Mouse (Mus musculus) cerebellum, adult 2 months (tissue): ENCODE data around the gene Alpl.

Experiments
- CTCF ChIP-seq: fragments of 200-500 bp; IDR thresholded peaks from 2 replicates; pipeline ENCODE4 v1.5.1; 2011; ENCODE audit warnings: low read depth, mild to moderate bottlenecking, control low read depth, low read length, moderate library complexity, borderline replicate concordance; ENCODE audit not compliant: insufficient read depth
- POLR2A ChIP-seq: fragments of 200-500 bp; IDR thresholded peaks from 2 replicates; pipeline ENCODE4 v1.6.1; 2011; ENCODE audit warnings: low read length, control low read depth, borderline replicate concordance; ENCODE audit not compliant: insufficient read depth

- TF ChIP-seq CTCF (no peak), POLR2A (no peak)
Measured at GRCm38 (mm10) chr4:137729155-137729855, 66.9 kb downstream of the Alpl start.
